Mouse (Mus musculus): ENCODE measurements around the gene Sema3c. TPM values are rescaled to one million over a fixed set of nuclear protein-coding genes. Genes with fewer than 3 reads are reported as not detected.

Sema3c gene
- total RNA-seq, 2 experiments from 2014 or later, result not detected

DNA sequence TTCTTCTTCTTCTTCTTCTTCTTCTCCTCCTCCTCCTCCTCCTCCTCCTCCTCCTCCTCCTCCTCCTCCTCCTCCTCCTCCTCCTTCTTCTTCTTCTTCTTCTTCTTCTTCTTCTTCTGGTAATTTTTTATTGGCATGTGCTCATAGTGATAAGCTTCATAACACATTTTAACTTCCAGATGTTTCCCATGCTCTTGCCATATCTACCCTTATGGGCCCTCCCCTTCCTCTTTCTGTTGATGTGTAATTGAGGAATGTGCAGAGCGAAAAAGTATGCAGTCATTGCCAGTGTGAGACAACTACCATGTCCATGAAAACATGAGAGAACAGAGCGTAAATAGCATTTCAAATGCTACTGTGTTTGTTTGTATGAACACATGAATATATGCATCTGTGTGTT is 196.2 kb downstream of the Sema3c start:
- no peak for ATAC-seq (ENCODE audit: poor library complexity, severe bottlenecking)

DNA sequence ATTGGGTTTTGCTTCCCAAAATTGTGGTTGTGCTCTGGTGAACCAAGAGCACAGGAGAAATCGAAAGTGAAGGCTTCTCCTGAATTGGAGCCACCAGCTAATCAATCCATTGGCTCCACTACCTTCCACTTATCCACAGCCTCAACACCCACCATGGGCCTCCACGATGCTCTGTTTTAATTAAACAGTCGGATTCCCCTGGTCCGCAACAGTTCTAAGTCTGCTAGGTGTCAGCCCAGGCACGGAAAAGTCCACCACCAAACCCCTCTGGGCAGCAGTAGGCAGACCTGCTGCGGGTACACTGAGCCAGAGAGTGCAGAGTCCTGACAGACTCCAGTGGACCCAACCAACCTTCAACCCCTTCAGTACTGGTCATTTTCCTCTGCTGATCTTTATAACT is 202.5 kb downstream of the Sema3c start:
- no peak for ATAC-seq (ENCODE audit: poor library complexity, severe bottlenecking)

Other genes starting within 250 kb of the Sema3c start
- not detected in 2 replicates for gene Speer4f2, start 201.1 kb upstream of the Sema3c start, total RNA-seq (2015)
- gene Speer4f2, start 201.1 kb upstream of the Sema3c start, total RNA-seq (2017), result not detected in 2 replicates
- gene Speer4f1, start 98.2 kb upstream of the Sema3c start, total RNA-seq (2015), result not detected in 2 replicates
- gene Speer4f1, start 98.2 kb upstream of the Sema3c start, total RNA-seq (2017), result not detected in 2 replicates

All from megakaryocyte, adult 5-6 weeks (primary cell).